Mouse (Mus musculus) MEL (cell line): ENCODE results near the gene Elf5. TPM values are rescaled to one million over a fixed set of nuclear protein-coding genes. Genes with fewer than 3 reads are reported as not detected.

ENCODE experiments used
- DNase-seq: peaks from one replicate; pipeline ENCODE4 v3.0.0; 2011; ENCODE audit warnings: low read depth, low spot score
- H3K27ac ChIP-seq: 2 replicates; pipeline ENCODE4 v1.5.1; 2012; ENCODE audit warnings: low read depth, mild to moderate bottlenecking, control low read depth, low read length, moderate library complexity; ENCODE audit not compliant: control insufficient read depth
- H3K27me3 ChIP-seq, 2 experiments: fragments of 150-350 bp in 1 of 2; sonication (generic) in 1 of 2; 2 replicates each; pipeline ENCODE4 v1.6.1; 2012; ENCODE audit warnings: low read length in 2 of 2, mild to moderate bottlenecking in 2 of 2, improper control_type of control experiment in 1 of 2, moderate library complexity in 1 of 2; ENCODE audit not compliant: insufficient read depth in 2 of 2, control insufficient read depth in 1 of 2
- H3K36me3 ChIP-seq, 2 experiments: 2 replicates each; pipeline ENCODE4 v1.6.1; 2012 to 2014; ENCODE audit warnings: low read length in 2 of 2, improper control_type of control experiment in 1 of 2, inconsistent platforms in 1 of 2, mild to moderate bottlenecking in 1 of 2; ENCODE audit not compliant: insufficient read depth in 2 of 2, control insufficient read depth in 1 of 2
- H3K4me1 ChIP-seq, 2 experiments: fragments of 150-350 bp in 1 of 2; sonication (generic) in 1 of 2; 2 replicates each; pipeline ENCODE4 v1.6.1; 2012; ENCODE audit warnings: low read length in 2 of 2, improper control_type of control experiment in 1 of 2, mild to moderate bottlenecking in 1 of 2; ENCODE audit not compliant: insufficient read depth in 2 of 2, control insufficient read depth in 1 of 2
- H3K4me3 ChIP-seq, 2 experiments: fragments of 150-350 bp in 1 of 2; sonication (generic) in 1 of 2; 2 replicates each; pipeline ENCODE4 v1.5.1; 2012; ENCODE audit warnings: low read depth in 2 of 2, low read length in 2 of 2, mild to moderate bottlenecking in 2 of 2, moderate library complexity in 2 of 2, control low read depth in 1 of 2, improper control_type of control experiment in 1 of 2; ENCODE audit not compliant: control insufficient read depth in 1 of 2, insufficient read depth in 1 of 2
- H3K79me2 ChIP-seq: 2 replicates; pipeline ENCODE4 v1.6.1; 2012; ENCODE audit warnings: mild to moderate bottlenecking, low read length, moderate library complexity; ENCODE audit not compliant: control insufficient read depth, poor library complexity, insufficient read depth
- H3K9ac ChIP-seq: 2 replicates; pipeline ENCODE4 v1.6.1; 2012; ENCODE audit warnings: low read depth, mild to moderate bottlenecking, control low read depth, low read length, moderate library complexity; ENCODE audit not compliant: control insufficient read depth, poor library complexity, severe bottlenecking
- H3K9me3 ChIP-seq: fragments of 150-350 bp; sonication (generic); replicated peaks from 2 replicates; pipeline ENCODE4 v1.6.1; 2012; ENCODE audit warnings: mild to moderate bottlenecking, low read length, improper control_type of control experiment, moderate library complexity; ENCODE audit not compliant: insufficient read depth
- BHLHE40 ChIP-seq: IDR thresholded peaks from 2 replicates; pipeline ENCODE4 v1.6.1; 2012; ENCODE audit warnings: low read depth, mild to moderate bottlenecking, inconsistent platforms, low read length, improper control_type of control experiment, borderline replicate concordance
- CHD1 ChIP-seq: IDR thresholded peaks from 2 replicates; pipeline ENCODE4 v1.6.1; 2012; ENCODE audit warnings: low read depth, mild to moderate bottlenecking, inconsistent platforms, low read length, improper control_type of control experiment
- CTCF ChIP-seq, 3 experiments: IDR thresholded peaks in 2 of 3; conservative IDR thresholded peaks in 1 of 3; 2 replicates each; pipeline ENCODE4 v1.5.1; 2011 to 2012; ENCODE audit warnings: low read length in 3 of 3, low read depth in 2 of 3, mild to moderate bottlenecking in 2 of 3, improper control_type of control experiment in 1 of 3, inconsistent platforms in 1 of 3, mixed read lengths in 1 of 3, moderate library complexity in 1 of 3; ENCODE audit not compliant: control insufficient read depth in 1 of 3, insufficient read depth in 1 of 3, poor library complexity in 1 of 3, severe bottlenecking in 1 of 3
- E2F4 ChIP-seq: IDR thresholded peaks from 2 replicates; pipeline ENCODE4 v1.6.1; 2011; ENCODE audit warnings: low read depth, low read length, improper control_type of control experiment, borderline replicate concordance
- EP300 ChIP-seq, 2 experiments: IDR thresholded peaks; 2 replicates each; pipeline ENCODE4 v1.6.1; 2011; ENCODE audit warnings: improper control_type of control experiment in 2 of 2, low read length in 2 of 2, low read depth in 1 of 2, mild to moderate bottlenecking in 1 of 2
- GATA1 ChIP-seq: IDR thresholded peaks from 2 replicates; pipeline ENCODE4 v1.6.1; 2011; ENCODE audit warnings: low read depth, low read length, improper control_type of control experiment
- HCFC1 ChIP-seq: IDR thresholded peaks from 2 replicates; pipeline ENCODE4 v1.6.1; 2012; ENCODE audit warnings: low read depth, mild to moderate bottlenecking, inconsistent platforms, low read length, improper control_type of control experiment, moderate library complexity
- MAZ ChIP-seq: IDR thresholded peaks from 2 replicates; pipeline ENCODE4 v1.6.1; 2012; ENCODE audit warnings: low read depth, mild to moderate bottlenecking, inconsistent platforms, low read length, improper control_type of control experiment
- MXI1 ChIP-seq: IDR thresholded peaks from 2 replicates; pipeline ENCODE4 v1.6.1; 2011; ENCODE audit warnings: mild to moderate bottlenecking, low read depth, low read length, improper control_type of control experiment
- MYB ChIP-seq: IDR thresholded peaks from 2 replicates; pipeline ENCODE4 v1.6.1; 2011; ENCODE audit warnings: mild to moderate bottlenecking, low read depth, low read length, improper control_type of control experiment
- NRF1 ChIP-seq: IDR thresholded peaks from 2 replicates; pipeline ENCODE4 v1.6.1; 2014; ENCODE audit warnings: low read depth, mild to moderate bottlenecking, inconsistent platforms, low read length, improper control_type of control experiment, moderate library complexity; ENCODE audit not compliant: poor library complexity, insufficient read depth, severe bottlenecking
- POLR2AphosphoS5 ChIP-seq: IDR thresholded peaks from 2 replicates; pipeline ENCODE4 v1.6.1; 2012; ENCODE audit warnings: low read depth, borderline replicate concordance, mild to moderate bottlenecking, inconsistent platforms, low read length, moderate library complexity, mixed read lengths
- RAD21 ChIP-seq: IDR thresholded peaks from 2 replicates; pipeline ENCODE4 v1.6.1; 2011; ENCODE audit warnings: mild to moderate bottlenecking, low read depth, low read length, improper control_type of control experiment
- RCOR1 ChIP-seq: IDR thresholded peaks from 2 replicates; pipeline ENCODE4 v1.6.1; 2012; ENCODE audit warnings: low read depth, mild to moderate bottlenecking, inconsistent platforms, low read length, improper control_type of control experiment
- SMC3 ChIP-seq: IDR thresholded peaks from 2 replicates; pipeline ENCODE4 v1.6.1; 2011; ENCODE audit warnings: low read depth, low read length, improper control_type of control experiment
- TAL1 ChIP-seq: IDR thresholded peaks from 2 replicates; pipeline ENCODE4 v1.6.1; 2012; ENCODE audit warnings: mild to moderate bottlenecking, inconsistent platforms, low read length, moderate library complexity, mixed read lengths
- USF2 ChIP-seq, 2 experiments: IDR thresholded peaks; 2 replicates each; pipeline ENCODE4 v1.6.1; 2011 to 2012; ENCODE audit warnings: improper control_type of control experiment in 2 of 2, low read length in 2 of 2, borderline replicate concordance in 1 of 2, inconsistent platforms in 1 of 2, low read depth in 1 of 2, mild to moderate bottlenecking in 1 of 2; ENCODE audit not compliant: insufficient read depth in 1 of 2
- ZKSCAN1 ChIP-seq: IDR thresholded peaks from 2 replicates; pipeline ENCODE4 v1.6.1; 2012; ENCODE audit warnings: low read depth, mild to moderate bottlenecking, inconsistent platforms, low read length, improper control_type of control experiment, moderate library complexity
- ZMIZ1 ChIP-seq: IDR thresholded peaks from 2 replicates; pipeline ENCODE4 v1.6.1; 2012; ENCODE audit warnings: low read depth, mild to moderate bottlenecking, inconsistent platforms, low read length, improper control_type of control experiment, moderate library complexity
- ZNF384 ChIP-seq: IDR thresholded peaks from 2 replicates; pipeline ENCODE4 v1.6.1; 2012; ENCODE audit warnings: low read depth, mild to moderate bottlenecking, inconsistent platforms, low read length, improper control_type of control experiment
- polyA plus RNA-seq, 2 experiments: library from polyadenylated mRNA; stranded (reverse) in 1 of 2; unstranded in 1 of 2; fragments of >175 nt in 1 of 2; fragments of >200 nt in 1 of 2; gene quantifications; 2 replicates each; pipeline versions ENCODE4 v1.2.1 to v1.2.4; 2012; ENCODE audit warnings: low replicate concordance in 2 of 2, low read depth in 1 of 2; ENCODE audit not compliant: insufficient read length in 2 of 2, insufficient read depth in 1 of 2, missing spikeins in 1 of 2
- total RNA-seq: library from RNA; depleted of rRNA; stranded (reverse); fragments of 300-350 nt; gene quantifications from 2 replicates; pipeline ENCODE4 v1.2.3, GENCODE M21; 2012; rRNA removed

Elf5 gene
- total RNA-seq (not detected in 2 replicates), polyA plus RNA-seq (under 1 TPM in 1 of 2 experiments, not detected in 1; 0.07 TPM)

DNA sequence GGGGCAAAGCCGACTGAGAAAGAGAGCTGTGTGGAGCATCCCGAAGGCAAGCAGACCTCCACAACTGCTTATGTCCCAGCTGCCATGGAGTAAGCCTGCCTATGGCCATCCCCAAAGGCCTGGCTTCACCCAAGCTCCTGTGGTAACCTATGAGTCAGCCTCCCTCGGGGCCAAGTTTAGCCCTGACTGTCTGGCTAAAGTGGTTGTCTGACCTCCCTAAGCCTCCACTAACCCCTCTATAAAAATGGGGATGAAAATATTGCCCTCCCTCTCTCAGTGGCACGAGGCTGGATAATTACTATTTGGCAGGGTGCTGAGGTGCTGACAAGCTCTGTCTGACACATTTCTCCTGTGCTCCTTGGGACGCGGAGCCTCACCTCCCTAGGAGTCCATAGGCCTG lies at the start of gene Elf5:
Elf5 (plus strand) TSS at position 341 of the 400 bp plus-strand sequence.
- H3K9me3 ChIP-seq = no peaks in the 10 kb centered on the region
- TF ChIP-seq GATA1 (no peak), ZMIZ1 (no peak), MYB (no peak), USF2 (IDR thresholded peaks at IDR 0.05; ENCODE audit: borderline replicate concordance in 1 of 2, insufficient read depth in 1 of 2, low read depth in 1 of 2, low read length in 2 of 2) (no peak), ZNF384 (no peak), POLR2AphosphoS5 (no peak), MXI1 (no peak), HCFC1 (no peak), ZKSCAN1 (no peak), MAZ (no peak), SMC3 (no peak), NRF1 (no peak), E2F4 (no peak), CHD1 (no peak), RCOR1 (no peak)
- no peak for DNase-seq
- peaks cover 0 to 1% of the 10 kb centered on the region in 2 experiments; a peak in 2 of 4 replicates for H3K27me3 ChIP-seq
- H3K4me3 ChIP-seq = no peak within 1 kb of the TSS
- H3K36me3 ChIP-seq = peaks cover 0 to 9% of the 10 kb centered on the region in 2 experiments; a peak in 2 of 4 replicates
- no peaks in the 10 kb centered on the region for H3K79me2 ChIP-seq
- H3K9ac ChIP-seq = no peak within 1 kb of the TSS
- H3K4me1 ChIP-seq = peaks cover 0 to 8% of the 10 kb centered on the region in 2 experiments; a peak in 1 of 4 replicates
- H3K27ac ChIP-seq = no peak within 1 kb of the TSS

DNA sequence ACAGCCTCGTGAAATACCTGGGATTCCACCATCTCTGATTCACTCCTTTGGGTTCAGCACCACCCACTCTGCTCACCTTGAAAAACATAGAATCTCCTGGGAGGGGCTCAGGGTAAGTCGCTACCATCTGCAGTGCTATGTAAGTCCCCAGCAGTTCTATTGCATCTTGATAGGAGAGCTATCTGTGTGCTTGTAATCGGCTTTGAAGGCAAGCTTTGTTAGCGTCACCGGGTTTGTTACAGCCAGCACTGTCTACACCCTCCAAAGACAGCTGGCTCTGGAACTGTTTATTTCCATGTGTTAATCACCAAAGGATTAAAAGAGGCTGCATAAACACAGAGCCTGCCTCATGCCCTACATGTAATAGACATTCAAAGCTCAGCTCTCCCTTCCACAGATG lies 38.9 kb upstream of the Elf5 start:
- H3K9ac ChIP-seq = no peak overlapping the region
- H3K27me3 ChIP-seq = peaks cover 22% of the 10 kb centered on the region in 2 experiments
- H3K9me3 ChIP-seq = no peaks in the 10 kb centered on the region
- no peaks in the 10 kb centered on the region for H3K4me1 ChIP-seq
- no peaks in the 10 kb centered on the region for H3K36me3 ChIP-seq
- no peak overlapping the region for H3K27ac ChIP-seq
- no peak for DNase-seq
- TF ChIP-seq BHLHE40 = no peak
- TF ChIP-seq ZNF384 = no peak
- TF ChIP-seq ZKSCAN1 = no peak
- no peak for TF ChIP-seq CTCF (IDR thresholded peaks at IDR 0.05 in 2 of 3, conservative IDR thresholded peaks at IDR 0.05 in 1 of 3; ENCODE audit: control insufficient read depth in 1 of 3, insufficient read depth in 1 of 3, low read depth in 2 of 3, low read length in 3 of 3, poor library complexity in 1 of 3, severe bottlenecking in 1 of 3)
- TF ChIP-seq RCOR1 = no peak
- TF ChIP-seq USF2 (IDR thresholded peaks at IDR 0.05; ENCODE audit: borderline replicate concordance in 1 of 2, insufficient read depth in 1 of 2, low read depth in 1 of 2, low read length in 2 of 2) = no peak
- no peak for TF ChIP-seq EP300 (IDR thresholded peaks at IDR 0.05; ENCODE audit: low read depth in 1 of 2, low read length in 2 of 2)
- no peak for TF ChIP-seq TAL1
- no peak for TF ChIP-seq MYB
- no peak for TF ChIP-seq MAZ
- TF ChIP-seq RAD21 = no peak
- H3K4me3 ChIP-seq = no peak overlapping the region
- no peaks in the 10 kb centered on the region for H3K79me2 ChIP-seq
